Mouse (Mus musculus) embryonic fibroblast, embryonic 13.5 days (primary cell): Measurements from ENCODE around the gene Abraxas2.

Experiments
- CTCF ChIP-seq: IDR thresholded peaks from 2 replicates; pipeline ENCODE4 v1.5.1; 2011; ENCODE audit warnings: mild to moderate bottlenecking, control low read depth, low read length, moderate library complexity, borderline replicate concordance; ENCODE audit not compliant: insufficient read depth
- POLR2A ChIP-seq: IDR thresholded peaks from 2 replicates; pipeline ENCODE4 v1.6.1; 2011; ENCODE audit warnings: low read depth, mild to moderate bottlenecking, control low read depth, low read length, moderate library complexity

GRCm38 (mm10) chr7:132888518-132889249 lies 29.7 kb downstream of the Abraxas2 start:
- no peak for TF ChIP-seq CTCF
- TF ChIP-seq POLR2A = no peak
